Mouse (Mus musculus) retina, embryonic 14.5 days (tissue): ENCODE data around the gene Gm42906.
A peak's percentile ranks its signal among the peaks of the same experiment; 100 is the strongest.

Experiments used
- DNase-seq: peaks from one replicate; pipeline ENCODE4 v3.0.0-alpha.2; 2015; ENCODE audit warnings: low spot score

The Gm42906 gene

GRCm38 (mm10) chr5:151296244-151296643 is 131.7 kb downstream of the Gm42906 start:
- no peak for DNase-seq

GRCm38 (mm10) chr5:151293591-151293990 is 134.4 kb downstream of the Gm42906 start:
- DNase-seq = no peak

- peak; percentile 9 for DNase-seq
Measured at GRCm38 (mm10) chr5:151292310-151292709, 135.7 kb downstream of the Gm42906 start.

- DNase-seq = no peak
Measured at GRCm38 (mm10) chr5:151286331-151286730, 141.6 kb downstream of the Gm42906 start.

- no peak for DNase-seq
Measured at GRCm38 (mm10) chr5:151279531-151279930, 148.4 kb downstream of the Gm42906 start.

- no peak for DNase-seq
Measured at GRCm38 (mm10) chr5:151277927-151278326, 150.0 kb downstream of the Gm42906 start.

- DNase-seq = no peak
Measured at GRCm38 (mm10) chr5:151275986-151276385, 152.0 kb downstream of the Gm42906 start.

- DNase-seq = no peak
Measured at GRCm38 (mm10) chr5:151274265-151274664, 153.7 kb downstream of the Gm42906 start.

GRCm38 (mm10) chr5:151270815-151271214 is 157.1 kb downstream of the Gm42906 start:
- DNase-seq = no peak

GRCm38 (mm10) chr5:151266896-151267634 is 160.9 kb downstream of the Gm42906 start:
- no peak for DNase-seq

- no peak for DNase-seq
Measured at GRCm38 (mm10) chr5:151261558-151261957, 166.4 kb downstream of the Gm42906 start.

- no peak for DNase-seq
Measured at GRCm38 (mm10) chr5:151252213-151252612, 175.8 kb downstream of the Gm42906 start.

GRCm38 (mm10) chr5:151251656-151252055 is 176.3 kb downstream of the Gm42906 start:
- no peak for DNase-seq

- no peak for DNase-seq
Measured at GRCm38 (mm10) chr5:151248671-151249620, 179.0 kb downstream of the Gm42906 start.

- DNase-seq = no peak
Measured at GRCm38 (mm10) chr5:151248084-151248483, 179.9 kb downstream of the Gm42906 start.

GRCm38 (mm10) chr5:151247115-151247875 is 180.7 kb downstream of the Gm42906 start:
- DNase-seq = no peak

- DNase-seq = no peak
Measured at GRCm38 (mm10) chr5:151246287-151246686, 181.7 kb downstream of the Gm42906 start.

GRCm38 (mm10) chr5:151245571-151245970 is 182.4 kb downstream of the Gm42906 start:
- DNase-seq = no peak

- no peak for DNase-seq
Measured at GRCm38 (mm10) chr5:151238730-151239129, 189.2 kb downstream of the Gm42906 start.

- peak; percentile 79 for DNase-seq
Measured at GRCm38 (mm10) chr5:151236411-151236810, 191.6 kb downstream of the Gm42906 start.

- peak; percentile 63 for DNase-seq
Measured at GRCm38 (mm10) chr5:151233400-151234031, 194.4 kb downstream of the Gm42906 start, which contains the start of gene Stard13. Gene Stard13 (minus strand): TSS chr5:151233836.
